Mouse (Mus musculus) urinary bladder, adult 2 months (tissue): ENCODE data around the gene Dpp9. TPM values are rescaled to one million over a fixed set of nuclear protein-coding genes. Genes with fewer than 3 reads are reported as not detected.
"Not testable (repeated sequence)": the region's sequence is repeated elsewhere in the genome, so short reads cannot be mapped to it uniquely, and the experiment has no call there.

Experiments
- DNase-seq: peaks from one replicate; pipeline ENCODE4 v3.0.0; 2022; ENCODE audit warnings: low spot score
- polyA plus RNA-seq: library from polyadenylated mRNA; depleted of rRNA; stranded (reverse); fragments of >200 nt; gene quantifications from 2 replicates; pipeline ENCODE4 v1.2.3, GENCODE M21; 2012; rRNA removed

Dpp9 gene
- polyA plus RNA-seq: 24.1 and 24.8 TPM in 2 replicates

DNA sequence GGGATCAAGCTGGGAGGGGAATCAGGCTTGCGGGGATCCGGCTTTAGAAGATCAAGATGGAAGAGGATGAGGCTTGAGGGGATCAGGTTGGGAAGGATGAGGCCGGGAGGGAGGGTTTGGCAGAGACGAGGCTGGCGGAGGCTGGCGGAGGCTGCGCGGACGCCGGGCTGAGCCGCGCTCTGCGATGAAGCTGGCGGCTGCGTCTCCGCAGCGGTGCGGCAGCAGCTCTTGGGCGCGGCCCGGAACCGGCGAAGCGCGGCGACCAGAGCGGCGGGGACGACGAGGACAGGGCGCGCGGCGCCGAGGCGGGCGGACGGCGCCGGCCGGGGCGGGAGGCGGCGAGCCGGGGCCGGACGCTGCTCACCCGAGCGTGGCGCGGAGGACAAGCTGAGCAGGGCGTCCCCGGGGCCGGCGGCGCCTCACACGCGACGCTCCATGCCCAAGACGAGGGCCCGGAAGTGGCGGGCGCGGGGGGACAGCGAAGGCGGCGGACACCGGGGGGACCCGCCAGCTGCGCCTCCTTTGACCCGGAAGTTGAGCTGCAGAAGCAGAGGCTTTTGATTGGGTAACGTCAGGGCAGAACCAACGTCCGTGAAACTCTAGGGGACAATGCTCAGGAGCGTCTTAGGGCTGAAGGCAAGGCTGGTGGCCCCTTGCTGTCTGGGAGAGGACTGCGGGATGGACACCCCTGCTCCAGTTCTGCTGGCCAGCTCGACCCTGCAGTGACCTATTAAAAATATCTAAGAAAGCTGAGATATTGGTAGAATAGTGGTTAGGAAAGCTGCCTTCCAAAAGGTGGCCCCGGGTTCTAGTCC lies at the start of gene Dpp9:
Gene Dpp9 (minus strand): TSS at position 529 of the 815 bp plus-strand sequence.
- peak; percentile 76 for DNase-seq

DNA sequence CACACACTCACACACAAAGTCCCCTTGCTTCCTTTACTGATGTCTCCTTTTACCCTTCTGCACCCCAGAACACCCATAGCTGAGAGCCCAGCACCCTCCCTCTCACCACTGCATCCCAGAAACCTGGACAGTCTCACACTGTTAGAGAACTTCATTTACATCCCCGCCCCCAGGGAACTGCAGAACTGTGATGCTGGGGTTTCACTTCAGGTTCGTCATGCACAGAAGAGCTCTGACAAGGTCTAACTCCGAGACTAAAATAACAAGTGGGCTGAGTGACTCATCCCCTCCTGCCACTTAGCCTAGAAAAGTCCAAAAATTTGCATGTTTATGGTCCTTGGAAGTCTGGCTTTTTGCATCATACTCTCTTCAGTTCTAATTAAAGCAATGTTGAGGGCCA lies 47.6 kb upstream of the Dpp9 start:
- DNase-seq: no peak

DNA sequence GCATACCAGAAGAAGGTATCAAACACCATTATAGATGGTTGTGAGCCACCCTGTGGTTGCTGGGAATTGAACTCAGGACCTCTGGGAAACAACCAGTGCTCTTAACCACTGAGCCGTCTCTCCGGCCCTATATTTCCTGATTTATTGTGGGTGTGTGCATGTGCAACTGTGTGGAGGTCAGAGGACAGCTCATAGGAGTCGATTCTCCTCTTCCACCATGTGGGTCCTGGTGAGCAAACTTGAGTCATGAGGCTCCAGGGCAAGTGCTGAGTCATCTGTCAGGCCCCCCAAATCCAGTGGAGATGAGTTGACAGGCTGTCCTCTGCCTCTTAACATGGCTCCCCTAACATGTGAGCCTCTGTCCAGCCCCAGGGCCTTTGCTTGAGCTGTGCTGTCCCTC lies 47.2 kb upstream of the Dpp9 start:
- DNase-seq: no peak

DNA sequence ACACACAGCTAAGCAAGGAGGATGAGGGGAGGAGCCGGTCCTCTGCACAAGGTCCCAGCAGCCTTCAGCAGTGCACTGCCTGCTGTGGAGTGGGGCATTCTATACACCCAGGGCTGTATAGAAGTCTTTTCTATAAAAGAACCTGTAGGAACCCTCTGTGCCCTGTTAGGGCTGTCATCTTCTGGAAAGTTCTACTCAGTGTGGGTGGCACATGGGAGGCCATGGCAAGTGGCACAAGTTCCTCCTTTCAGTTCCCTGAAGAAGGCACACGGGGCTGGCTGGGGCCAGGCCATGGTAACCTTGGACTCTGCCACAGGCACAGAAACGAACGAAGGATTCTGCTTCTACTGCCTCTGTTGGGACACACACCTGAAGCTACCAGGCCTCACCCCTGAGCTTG lies 46.3 kb upstream of the Dpp9 start:
- no peak for DNase-seq

DNA sequence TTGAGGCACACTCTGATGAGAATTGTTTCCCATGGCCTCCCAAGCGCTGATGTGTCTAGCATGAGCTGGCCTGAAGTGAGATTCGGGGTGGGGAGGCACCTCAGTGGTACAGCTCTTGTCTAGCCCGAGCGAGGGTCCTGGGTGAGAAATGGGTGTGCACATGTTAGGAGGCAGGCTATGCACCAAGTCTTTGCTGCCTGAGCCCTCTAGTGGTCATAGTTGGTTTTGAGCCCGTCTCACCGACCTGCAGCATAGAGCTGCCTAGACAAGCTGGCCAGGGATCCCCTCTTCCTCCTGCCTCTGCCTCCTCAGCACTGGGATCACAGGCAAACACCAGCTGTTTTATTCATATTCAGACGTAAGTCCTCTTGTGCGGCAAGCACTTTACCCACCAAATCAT lies 45.3 kb upstream of the Dpp9 start:
- no peak for DNase-seq

DNA sequence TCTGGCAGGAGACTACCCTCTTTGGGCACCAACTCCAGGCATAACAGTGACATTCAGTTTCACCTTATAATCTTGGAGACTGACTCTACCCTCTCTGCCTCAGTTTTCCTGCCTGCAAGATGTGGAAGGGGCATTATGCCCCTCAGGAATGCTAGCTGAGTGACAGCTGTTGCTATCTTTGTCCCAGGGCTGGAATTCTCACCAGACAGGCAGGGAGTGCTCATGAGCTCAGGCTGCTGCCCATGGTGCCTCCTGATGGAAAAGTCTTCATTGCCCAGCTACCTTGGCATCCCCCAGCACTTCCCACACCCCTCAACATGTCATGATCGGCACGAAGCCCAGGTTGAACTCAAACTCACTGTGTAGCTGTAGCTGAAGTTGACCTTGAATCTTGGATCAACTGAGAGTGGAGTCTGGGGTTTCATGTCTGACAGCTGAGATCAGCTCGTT lies 44.0 kb upstream of the Dpp9 start:
- no peak for DNase-seq

DNA sequence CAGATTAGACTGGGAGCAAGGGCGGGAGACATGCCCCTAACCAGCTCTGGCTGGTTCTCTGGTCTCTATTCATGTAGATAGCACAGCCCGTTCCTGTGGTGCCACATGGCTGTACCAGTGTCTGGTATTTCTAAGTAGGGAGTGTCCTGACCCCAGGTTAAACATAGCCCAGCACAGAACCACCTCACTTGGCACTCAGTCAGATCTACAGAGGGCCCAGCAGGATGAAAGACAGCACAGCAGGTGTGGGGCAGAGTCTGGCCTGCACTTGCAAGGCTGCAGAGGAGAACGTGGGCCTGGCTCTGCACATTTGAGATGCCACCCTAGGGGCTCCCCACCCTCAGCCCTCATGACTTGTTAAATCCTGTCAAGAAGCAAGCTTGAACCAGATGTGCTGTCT lies 42.5 kb upstream of the Dpp9 start:
- no peak for DNase-seq

DNA sequence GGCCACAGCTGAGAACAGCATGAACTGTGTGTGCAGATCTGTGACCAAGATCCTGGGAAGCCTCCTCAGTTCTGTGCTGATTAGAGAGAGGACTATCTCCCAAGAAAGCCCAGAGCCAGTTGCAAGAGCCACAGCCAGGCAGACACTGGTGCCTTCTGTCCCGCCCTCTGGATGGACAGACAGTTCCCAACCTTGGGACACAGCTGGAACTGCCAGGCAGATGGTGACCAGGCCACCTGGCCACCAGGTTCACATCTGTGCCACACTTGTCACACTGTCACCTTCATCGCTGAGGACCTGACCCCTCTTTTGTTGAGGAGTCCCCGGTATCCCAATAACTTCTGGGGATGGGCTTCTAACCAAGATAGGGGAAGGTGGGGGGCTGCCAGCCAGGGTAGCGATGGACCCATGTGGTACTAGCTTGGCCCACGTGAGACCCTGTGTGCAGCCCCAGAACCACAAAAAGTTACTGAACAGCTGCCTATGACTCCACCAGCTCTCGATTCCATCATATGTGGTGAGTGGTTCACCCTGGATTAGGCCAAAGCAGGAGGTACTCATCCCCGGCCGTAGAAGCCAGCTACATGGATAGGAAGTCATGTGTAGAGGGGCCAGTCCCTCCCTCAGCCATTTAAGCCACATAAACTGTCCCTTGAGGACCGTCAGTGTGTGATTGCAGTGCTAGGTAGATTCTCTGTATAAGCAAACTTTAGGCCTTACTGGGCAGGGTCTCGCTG lies 40.8 kb upstream of the Dpp9 start:
- DNase-seq: no peak

DNA sequence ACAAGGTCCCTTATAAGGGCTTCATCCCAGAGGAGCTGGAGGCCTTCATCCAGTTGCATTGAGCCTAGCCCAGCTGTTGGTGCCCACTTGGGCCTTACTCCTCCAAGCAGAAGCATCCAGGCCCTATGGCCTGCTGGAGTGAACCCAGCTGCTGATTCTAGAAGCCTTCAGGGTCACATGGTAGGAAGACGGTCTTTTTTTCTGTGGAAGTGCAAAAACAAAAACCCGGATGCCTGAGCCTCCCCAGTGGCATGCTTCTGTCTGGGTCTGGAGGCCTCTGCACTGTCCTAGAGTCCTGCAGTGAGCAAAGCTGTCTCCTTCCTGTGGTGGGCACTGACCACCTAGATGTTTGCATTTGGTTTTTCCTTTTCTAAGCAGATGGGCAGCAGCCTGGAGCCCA lies 40.1 kb upstream of the Dpp9 start:
- DNase-seq: not testable (repeated sequence)

DNA sequence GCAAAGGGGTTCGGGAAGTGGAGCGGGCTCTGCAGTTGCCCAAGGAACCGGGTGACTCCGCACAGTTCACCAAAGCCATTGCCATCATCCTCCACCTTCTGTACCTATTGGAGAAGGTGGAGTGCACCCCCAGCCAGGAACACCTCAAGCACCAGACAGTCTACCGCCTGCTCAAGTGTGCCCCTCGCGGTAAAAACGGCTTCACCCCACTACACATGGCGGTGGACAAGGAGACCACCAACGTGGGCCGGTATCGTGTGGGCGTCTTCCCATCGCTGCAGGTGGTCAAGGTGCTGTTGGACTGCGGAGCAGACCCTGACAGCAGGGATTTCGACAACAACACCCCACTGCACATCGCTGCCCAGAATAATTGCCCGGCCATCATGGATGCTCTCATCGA lies 39.6 kb upstream of the Dpp9 start:
- not testable (repeated sequence) for DNase-seq

DNA sequence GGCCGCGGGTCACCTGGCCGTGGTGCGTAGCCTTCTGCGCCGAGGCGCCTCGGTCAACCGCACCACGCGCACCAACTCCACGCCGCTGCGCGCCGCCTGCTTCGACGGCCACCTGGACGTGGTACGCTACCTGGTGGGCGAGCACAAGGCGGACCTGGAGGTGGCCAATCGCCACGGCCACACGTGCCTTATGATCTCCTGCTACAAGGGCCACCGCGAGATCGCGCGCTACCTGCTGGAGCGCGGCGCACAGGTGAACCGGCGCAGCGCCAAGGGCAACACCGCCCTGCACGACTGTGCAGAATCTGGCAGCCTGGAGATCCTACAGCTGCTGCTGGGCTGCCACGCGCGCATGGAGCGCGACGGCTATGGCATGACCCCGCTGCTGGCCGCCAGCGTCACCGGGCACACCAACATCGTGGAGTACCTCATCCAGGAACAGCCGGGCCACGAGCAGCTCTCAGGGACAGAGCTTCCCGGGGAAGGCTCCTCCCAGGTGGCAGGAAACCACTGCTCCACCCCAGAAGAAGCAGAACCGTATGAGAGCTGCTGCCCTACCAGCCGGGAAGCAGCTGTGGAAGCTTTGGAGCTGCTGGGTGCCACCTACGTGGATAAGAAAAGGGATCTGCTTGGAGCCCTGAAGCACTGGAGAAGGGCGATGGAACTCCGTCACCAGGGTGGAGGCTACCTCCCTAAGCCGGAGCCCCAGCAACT lies 38.6 kb upstream of the Dpp9 start:
- DNase-seq: no peak

DNA sequence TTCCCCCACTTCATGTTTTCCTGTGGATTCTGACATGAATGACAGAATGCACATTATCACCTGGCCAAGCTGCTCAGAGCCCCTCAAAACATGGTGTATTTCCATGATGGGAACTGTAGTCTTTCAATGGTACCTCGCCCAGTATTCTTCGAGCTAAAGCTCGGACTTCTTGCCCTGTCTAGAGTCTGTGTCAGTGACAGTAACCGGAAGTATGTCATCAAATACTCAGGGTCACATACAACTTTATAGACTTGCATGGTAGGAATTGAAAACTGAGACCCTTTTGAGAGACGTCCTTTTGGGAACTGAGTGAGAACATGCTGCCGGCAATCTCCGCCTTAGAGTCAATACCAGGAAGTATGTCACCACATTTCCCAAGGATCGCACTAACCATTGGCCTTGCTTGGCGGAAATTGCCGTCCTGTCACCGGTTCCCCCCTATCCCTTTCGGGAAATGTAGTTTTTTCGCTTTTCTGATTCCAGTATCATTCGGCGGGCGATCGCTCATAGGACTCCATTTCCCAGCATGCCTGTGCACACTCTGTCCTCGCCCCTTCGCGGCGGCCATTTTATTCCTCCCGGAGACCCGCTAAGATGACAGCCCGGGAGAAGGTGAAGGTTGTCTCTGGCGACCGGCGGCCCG lies 37.7 kb upstream of the Dpp9 start, which contains the start of gene Fem1a:
Gene Fem1a (plus strand): TSS at position 572 of the 643 bp plus-strand sequence.
- DNase-seq: peak; percentile 77

DNA sequence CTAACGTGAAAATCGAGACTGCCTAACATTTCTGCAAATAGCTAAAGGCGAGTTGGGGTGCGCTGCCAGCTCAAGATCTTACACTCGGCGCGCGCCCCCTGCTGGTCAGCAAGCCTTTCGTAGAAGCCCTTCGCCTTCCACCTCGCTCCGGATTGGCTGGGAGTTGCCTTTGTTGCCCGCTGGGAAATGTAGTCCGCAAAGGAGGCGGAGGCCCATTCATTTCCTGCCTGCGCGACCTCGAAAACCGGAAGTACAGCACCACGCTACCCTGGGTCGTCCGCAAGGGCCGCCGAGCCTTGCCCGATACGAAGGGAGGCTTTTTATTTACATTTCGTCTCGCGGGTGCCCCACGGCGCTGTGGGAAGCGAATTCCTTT lies 37.1 kb upstream of the Dpp9 start:
- peak; percentile 96 for DNase-seq

DNA sequence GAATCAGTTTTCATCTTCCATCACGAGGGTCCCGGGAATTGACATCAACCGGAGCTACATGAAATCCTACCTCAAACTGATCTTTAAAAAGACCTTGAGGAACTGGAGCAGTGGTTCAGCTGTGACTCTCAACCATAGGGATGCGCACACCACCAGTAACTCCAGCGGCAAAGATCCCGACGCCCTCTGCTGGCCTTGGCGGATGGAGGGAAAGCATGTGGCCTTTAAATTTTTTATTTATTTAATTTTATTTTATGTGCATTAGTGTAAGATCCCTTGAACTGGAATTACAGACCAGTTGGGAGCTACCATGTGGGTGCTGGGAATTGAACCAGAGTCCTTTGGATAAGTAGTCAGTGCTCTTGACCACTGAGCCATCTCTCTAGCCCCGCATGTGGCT lies 36.7 kb upstream of the Dpp9 start:
- no peak for DNase-seq

DNA sequence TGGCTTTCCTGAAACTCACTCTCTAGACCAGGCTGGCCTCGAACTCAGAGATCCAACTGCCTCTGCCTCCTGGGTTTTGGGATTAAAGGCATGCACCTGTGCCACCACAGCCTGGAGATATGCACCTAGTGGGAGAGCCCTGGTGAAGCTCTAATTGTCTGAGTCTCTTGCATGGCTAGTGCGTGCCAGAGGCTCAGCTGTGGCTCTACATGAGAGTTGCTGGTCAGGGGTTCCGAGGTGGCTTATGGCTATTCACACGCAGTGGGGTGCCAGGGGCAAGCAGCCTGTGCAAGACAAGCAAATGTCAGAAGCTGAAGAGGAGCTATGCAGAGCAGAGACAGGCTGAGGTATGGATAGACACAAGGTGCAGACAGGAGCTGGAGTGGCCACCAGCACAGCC lies 36.0 kb upstream of the Dpp9 start:
- no peak for DNase-seq

DNA sequence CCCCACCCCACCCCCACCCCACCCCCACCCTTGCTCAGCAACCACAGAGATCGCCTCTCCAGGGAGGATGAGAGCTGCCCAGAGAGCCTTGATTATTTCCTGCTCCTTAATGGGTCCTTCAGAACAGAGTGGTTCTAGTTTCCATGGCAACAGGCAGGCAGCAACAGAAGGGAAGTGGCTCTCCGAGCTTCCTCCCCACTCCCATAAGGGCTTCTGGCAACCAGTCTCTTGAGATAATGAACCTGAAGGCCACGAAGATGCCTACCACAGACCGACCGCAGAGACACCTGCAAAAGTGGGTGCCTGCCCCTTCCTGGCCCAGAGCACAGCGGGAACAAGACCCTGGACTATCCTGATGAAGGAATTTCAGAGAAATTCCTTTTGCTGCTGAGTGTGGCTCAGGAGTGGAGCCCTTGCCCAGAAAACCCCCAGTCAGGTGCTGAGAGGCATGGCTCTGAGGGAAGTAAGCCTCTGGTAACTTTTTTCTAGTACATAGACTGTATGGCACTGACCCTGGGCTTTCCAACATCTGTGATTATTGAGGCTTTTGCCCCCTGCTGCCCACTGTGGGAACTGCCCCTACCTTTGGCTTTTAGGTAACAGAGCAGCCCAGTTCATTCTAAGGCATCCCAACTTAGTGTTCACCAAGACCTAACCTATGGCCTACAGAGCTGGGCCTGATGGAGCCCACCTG lies 32.6 kb upstream of the Dpp9 start:
- no peak for DNase-seq

DNA sequence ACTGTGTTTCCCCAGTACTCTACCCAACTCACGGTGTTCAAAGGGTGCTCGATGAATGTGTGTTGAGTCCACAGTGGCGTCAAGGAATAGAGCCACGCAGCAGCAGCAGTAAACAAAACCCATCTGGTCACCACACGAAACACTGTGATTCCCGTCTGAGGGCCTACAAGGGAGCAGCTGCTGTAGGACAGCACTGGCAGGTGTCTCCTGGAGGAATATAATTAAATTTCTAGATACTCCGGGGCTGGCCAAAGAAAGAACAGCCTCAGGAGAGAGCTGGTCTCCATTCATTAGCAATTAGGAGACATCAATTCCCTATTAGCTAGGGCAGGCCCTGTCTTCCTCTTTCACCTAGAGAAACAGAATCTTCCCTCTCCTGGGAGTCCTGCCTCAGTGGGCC lies 26.9 kb upstream of the Dpp9 start:
- no peak for DNase-seq

DNA sequence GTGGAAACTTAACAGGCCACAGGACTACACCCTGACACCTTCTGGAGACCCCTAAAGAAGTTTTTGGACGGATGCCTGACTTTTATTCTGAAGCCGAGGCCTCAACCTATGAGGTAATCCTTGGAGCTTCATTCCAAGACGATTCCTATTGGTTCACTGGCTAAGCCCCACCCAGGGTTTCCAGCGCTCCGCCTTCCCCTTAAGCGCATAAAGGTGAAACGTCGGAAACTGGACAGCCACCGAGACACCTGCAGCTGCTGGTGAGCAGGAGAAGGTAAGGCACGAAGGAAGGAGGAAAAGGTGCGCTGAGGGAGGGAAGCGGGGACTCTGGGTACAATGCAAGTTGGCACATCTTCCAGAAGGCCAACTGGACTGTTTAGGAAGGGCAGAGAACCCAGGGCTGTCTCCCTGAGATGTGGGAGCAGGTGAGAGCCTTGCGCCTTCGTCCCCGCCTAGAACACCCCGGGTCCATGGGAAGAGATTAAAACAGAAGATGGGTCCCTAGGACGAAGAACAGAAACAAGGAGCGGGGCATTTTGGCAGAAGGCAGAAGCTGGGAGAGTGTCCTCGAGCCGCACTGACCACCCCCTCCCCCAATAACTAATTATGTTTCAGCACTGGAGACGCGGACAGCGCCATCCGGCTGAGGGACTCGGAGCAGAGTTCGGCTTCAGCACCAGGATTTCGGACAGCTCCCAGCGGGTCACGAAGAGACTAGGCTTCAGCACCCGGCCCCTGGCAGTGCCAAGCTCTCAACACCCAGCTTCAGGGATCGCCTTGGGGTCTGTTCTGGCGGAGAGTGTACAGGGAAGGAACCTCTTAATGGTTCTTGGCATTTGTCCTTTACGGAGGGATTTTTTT lies 23.1 kb upstream of the Dpp9 start:
- peak; percentile 73 for DNase-seq

DNA sequence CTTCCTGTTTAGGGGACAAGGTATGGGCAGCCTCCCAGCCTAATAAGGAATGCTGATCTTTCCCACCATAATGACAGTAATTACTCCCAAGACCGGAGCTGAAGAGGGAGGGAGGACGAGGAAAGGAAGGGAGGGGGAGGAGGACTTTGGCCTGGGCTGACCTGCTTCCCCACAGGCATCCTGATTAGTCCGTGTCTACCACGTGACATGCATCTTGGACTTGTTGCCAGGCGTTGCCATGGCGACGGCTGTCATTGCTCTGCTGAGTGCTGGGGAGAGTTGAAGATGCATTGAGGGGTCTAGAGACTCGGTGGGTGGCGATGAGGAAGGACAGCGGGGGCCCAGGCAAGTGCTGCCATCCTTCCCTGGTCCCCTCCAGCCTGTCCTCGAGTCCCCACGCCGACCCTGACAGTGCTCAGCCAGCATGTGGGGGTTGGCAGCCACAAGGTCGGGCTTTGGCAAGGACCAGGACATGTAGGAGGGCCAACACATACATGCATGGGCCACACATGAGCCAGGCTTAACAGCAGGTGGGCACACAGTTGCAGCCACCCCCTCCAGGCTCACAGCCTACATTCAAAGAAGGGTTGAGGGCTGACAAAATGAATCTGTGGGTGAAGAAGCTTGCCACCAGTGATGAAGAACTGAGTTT lies 15.2 kb upstream of the Dpp9 start:
- DNase-seq: no peak

DNA sequence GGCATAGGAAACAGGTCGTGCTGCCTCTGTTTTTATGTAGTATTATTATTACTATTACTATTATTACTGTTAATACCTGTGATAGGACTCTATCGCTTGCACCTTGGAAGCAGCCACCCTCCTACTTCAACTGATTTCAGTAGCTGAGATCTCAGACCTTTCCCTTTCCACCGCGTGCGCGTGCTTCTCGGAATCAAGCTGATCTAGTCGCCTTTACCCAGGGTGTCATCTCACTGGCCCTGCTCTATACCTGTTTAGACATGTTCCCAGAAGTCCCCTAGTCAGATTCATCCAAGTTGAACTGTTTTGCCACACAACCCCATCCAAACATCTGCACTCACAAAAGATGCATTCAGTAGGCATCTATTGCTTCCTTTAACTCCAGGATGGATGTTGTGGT lies 14.7 kb upstream of the Dpp9 start:
- DNase-seq: no peak
